ENCODE assay signal across 9 mouse cellular contexts in genomic region chr6:86020948-86021347, GRCm38 (mm10). TPM values are rescaled to one million over a fixed set of nuclear protein-coding genes. Genes with fewer than 3 reads are reported as not detected.
DNase-seq lines count a peak whose midpoint lies in the region; ATAC-seq and TF ChIP-seq lines count a peak whose summit lies in the region.
"Had no signal": no experiment of that assay in that cellular context is flagged by ENCODE, and none has a peak within 500 bp of the region (broad histone marks: within the 10 kb centered on the region; RNA-seq: fewer than 3 reads in every experiment).

No protein-coding gene starts in this region.

- WGBS in forebrain, embryonic 14.5 days, result 25% methylated on average over 3 of the region's 3 CpGs
- 28% methylated on average over 3 of the region's 3 CpGs for WGBS in forebrain, embryonic 13.5 days
- 25% methylated on average over 3 of the region's 3 CpGs for WGBS in midbrain, embryonic 14.5 days
- WGBS in midbrain, embryonic 15.5 days, result 26% methylated on average over 3 of the region's 3 CpGs
- 53% methylated on average over 3 of the region's 3 CpGs for WGBS in lung, adult 2 months

- no peaks in the 10 kb centered on the region for H3K9me3 ChIP-seq in forebrain, embryonic 14.5 days (replicated peaks; ENCODE audit: control insufficient read depth, low read length)
- no peaks in the 10 kb centered on the region for H3K9me3 ChIP-seq in forebrain, embryonic 13.5 days (replicated peaks)
- H3K9me3 ChIP-seq in midbrain, embryonic 14.5 days (ENCODE audit: control insufficient read depth, low read length), result no peaks in the 10 kb centered on the region
- no peaks in the 10 kb centered on the region for H3K9me3 ChIP-seq in midbrain, embryonic 15.5 days

- no peak overlapping the region for H3K9ac ChIP-seq in forebrain, embryonic 14.5 days (ENCODE audit: low read length)
- H3K9ac ChIP-seq in forebrain, embryonic 13.5 days, result no peak overlapping the region
- H3K9ac ChIP-seq in midbrain, embryonic 14.5 days (replicated peaks; ENCODE audit: low read length), result no peak overlapping the region
- no peak overlapping the region for H3K9ac ChIP-seq in midbrain, embryonic 15.5 days

- H3K36me3 ChIP-seq in forebrain, embryonic 14.5 days (ENCODE audit: control insufficient read depth, insufficient read depth, low read length), result no peaks in the 10 kb centered on the region
- H3K36me3 ChIP-seq in forebrain, embryonic 13.5 days (ENCODE audit: poor library complexity, severe bottlenecking), result no peaks in the 10 kb centered on the region
- H3K36me3 ChIP-seq in midbrain, embryonic 14.5 days (ENCODE audit: control insufficient read depth, insufficient read depth, low read length), result no peaks in the 10 kb centered on the region
- H3K36me3 ChIP-seq in midbrain, embryonic 15.5 days (replicated peaks), result no peaks in the 10 kb centered on the region

- TF ChIP-seq POLR2A in lung, adult 2 months (IDR thresholded peaks at IDR 0.05; ENCODE audit: borderline replicate concordance, extremely low read depth, low read depth, low read length), result no peak

- H3K27ac ChIP-seq in forebrain, embryonic 14.5 days (ENCODE audit: low read depth, low read length), result no peak overlapping the region
- no peak overlapping the region for H3K27ac ChIP-seq in forebrain, embryonic 13.5 days
- H3K27ac ChIP-seq in midbrain, embryonic 14.5 days (replicated peaks; ENCODE audit: low read depth, low read length), result no peak overlapping the region
- no peak overlapping the region for H3K27ac ChIP-seq in midbrain, embryonic 15.5 days

- H3K4me1 ChIP-seq in forebrain, embryonic 14.5 days (ENCODE audit: control insufficient read depth, insufficient read depth, low read length), result no peaks in the 10 kb centered on the region
- no peaks in the 10 kb centered on the region for H3K4me1 ChIP-seq in forebrain, embryonic 13.5 days
- H3K4me1 ChIP-seq in midbrain, embryonic 14.5 days (ENCODE audit: control insufficient read depth, insufficient read depth, low read length), result no peaks in the 10 kb centered on the region
- H3K4me1 ChIP-seq in midbrain, embryonic 15.5 days, result no peaks in the 10 kb centered on the region
- no peaks in the 10 kb centered on the region for H3K4me1 ChIP-seq in lung, adult 2 months (ENCODE audit: control insufficient read depth, insufficient read depth, low read length)

- H3K4me3 ChIP-seq in forebrain, embryonic 14.5 days (ENCODE audit: low read depth, low read length), result no peak overlapping the region
- no peak overlapping the region for H3K4me3 ChIP-seq in forebrain, embryonic 13.5 days
- H3K4me3 ChIP-seq in midbrain, embryonic 14.5 days (replicated peaks; ENCODE audit: low read depth, low read length), result no peak overlapping the region
- no peak overlapping the region for H3K4me3 ChIP-seq in midbrain, embryonic 15.5 days
- H3K4me3 ChIP-seq in lung, adult 2 months (replicated peaks; ENCODE audit: extremely low read depth, low read depth, low read length), result no peak overlapping the region

- peak; percentile 53 for DNase-seq in forebrain, embryonic 14.5 days (ENCODE audit: low spot score)
- peak; percentile 48 for DNase-seq in midbrain, embryonic 14.5 days
- DNase-seq in embryo, embryonic 11 days, result peak; percentile 59
- peak; percentile 27 for DNase-seq in lung, adult 2 months
- peak; percentile 36 for DNase-seq in thymus, postnatal 0 days (ENCODE audit: low spot score)

- no peaks in the 10 kb centered on the region for H3K27me3 ChIP-seq in forebrain, embryonic 14.5 days (replicated peaks; ENCODE audit: control insufficient read depth, insufficient read depth, low read length)
- no peaks in the 10 kb centered on the region for H3K27me3 ChIP-seq in forebrain, embryonic 13.5 days
- H3K27me3 ChIP-seq in midbrain, embryonic 14.5 days (ENCODE audit: control insufficient read depth, insufficient read depth, low read length), result no peaks in the 10 kb centered on the region
- H3K27me3 ChIP-seq in midbrain, embryonic 15.5 days (replicated peaks), result no peaks in the 10 kb centered on the region

- TF ChIP-seq CTCF in lung, adult 2 months (IDR thresholded peaks at IDR 0.05; ENCODE audit: insufficient read depth, low read length), result peak; percentile 29; the same call in 1 of the 2 replicates

- no peak overlapping the region for H3K4me2 ChIP-seq in forebrain, embryonic 14.5 days (ENCODE audit: low read length)
- no peak overlapping the region for H3K4me2 ChIP-seq in forebrain, embryonic 13.5 days
- H3K4me2 ChIP-seq in midbrain, embryonic 14.5 days (ENCODE audit: low read length), result no peak overlapping the region
- H3K4me2 ChIP-seq in midbrain, embryonic 15.5 days, result no peak overlapping the region

- no peak for ATAC-seq in forebrain, embryonic 14.5 days
- ATAC-seq in forebrain, embryonic 13.5 days, result no peak
- ATAC-seq in midbrain, embryonic 14.5 days (ENCODE audit: low FRiP score, low TSS enrichment), result no peak
- ATAC-seq in midbrain, embryonic 15.5 days (replicated peaks), result no peak
- no peak for ATAC-seq in inflammation-experienced regulatory T-cells, adult 6 months

RNA-seq across cellular contexts. Expression of gene Figla, which starts 5.0 kb away (rescaled TPM):
- polyA plus RNA-seq in forebrain, embryonic 14.5 days (2014; fragmentation: Nextera tagmentation; extraction: Ambion mirVana), result not detected in 2 replicates
- not detected in 2 replicates for polyA plus RNA-seq in forebrain, embryonic 13.5 days (2015; fragmentation: Nextera tagmentation; extraction: Ambion mirVana)
- polyA plus RNA-seq in midbrain, embryonic 14.5 days (2014; fragmentation: Nextera tagmentation; extraction: Ambion mirVana), result not detected in 2 replicates
- not detected in 2 replicates for polyA plus RNA-seq in midbrain, embryonic 15.5 days (2015; fragmentation: Nextera tagmentation; extraction: Ambion mirVana)
- polyA plus RNA-seq in lung, adult 2 months (2012; rRNA removed), result not detected in 2 replicates
- polyA plus RNA-seq in thymus, postnatal 0 days (2015; fragmentation: Nextera tagmentation; extraction: Ambion mirVana), result not detected in 2 replicates
- polyA plus RNA-seq in inflammation-experienced regulatory T-cells, adult 6 months (2017; shearing (Covaris generic)), result not detected
- polyA plus RNA-seq: heart, embryonic 16.5 days had no signal

RNA-seq across cellular contexts. Expression of gene Add2, which starts 7.5 kb away (rescaled TPM):
- 108 and 134 TPM in 2 replicates for polyA plus RNA-seq in forebrain, embryonic 14.5 days (2014; fragmentation: Nextera tagmentation; extraction: Ambion mirVana)
- 155 and 172 TPM in 2 replicates for polyA plus RNA-seq in forebrain, embryonic 13.5 days (2015; fragmentation: Nextera tagmentation; extraction: Ambion mirVana)
- 117 and 136 TPM in 2 replicates for polyA plus RNA-seq in midbrain, embryonic 14.5 days (2014; fragmentation: Nextera tagmentation; extraction: Ambion mirVana)
- 206 and 209 TPM in 2 replicates for polyA plus RNA-seq in midbrain, embryonic 15.5 days (2015; fragmentation: Nextera tagmentation; extraction: Ambion mirVana)
- 0.17 and 0.80 TPM in 2 replicates for polyA plus RNA-seq in lung, adult 2 months (2012; rRNA removed)
- polyA plus RNA-seq in thymus, postnatal 0 days (2015; fragmentation: Nextera tagmentation; extraction: Ambion mirVana), result 0.05 and 0.18 TPM in 2 replicates
- polyA plus RNA-seq in inflammation-experienced regulatory T-cells, adult 6 months (2017; shearing (Covaris generic)), result not detected

RNA-seq across cellular contexts. Expression of gene Dusp11, which starts 59.5 kb away (rescaled TPM):
- 35.2 and 44.3 TPM in 2 replicates for polyA plus RNA-seq in forebrain, embryonic 14.5 days (2014; fragmentation: Nextera tagmentation; extraction: Ambion mirVana)
- 36.9 and 43.5 TPM in 2 replicates for polyA plus RNA-seq in forebrain, embryonic 13.5 days (2015; fragmentation: Nextera tagmentation; extraction: Ambion mirVana)
- 48.8 and 58.5 TPM in 2 replicates for polyA plus RNA-seq in midbrain, embryonic 14.5 days (2014; fragmentation: Nextera tagmentation; extraction: Ambion mirVana)
- polyA plus RNA-seq in midbrain, embryonic 15.5 days (2015; fragmentation: Nextera tagmentation; extraction: Ambion mirVana), result 53.9 and 60.8 TPM in 2 replicates
- polyA plus RNA-seq in lung, adult 2 months (2012; rRNA removed), result 32.6 and 34.7 TPM in 2 replicates
- polyA plus RNA-seq in thymus, postnatal 0 days (2015; fragmentation: Nextera tagmentation; extraction: Ambion mirVana), result 77.1 and 80.9 TPM in 2 replicates
- 100 to 1,000 TPM; 177 to 212 (median 182) TPM for polyA plus RNA-seq in inflammation-experienced regulatory T-cells, adult 6 months (2017; shearing (Covaris generic))

Comparison
In these comparisons a context has a peak if more than half of its experiments do, and no peak if none do; other contexts are left out.
1. RNA of gene Add2, which starts 7.5 kb away (polyA plus RNA-seq): 206 to 209 TPM in midbrain, embryonic 15.5 days, 155 to 172 TPM in forebrain, embryonic 13.5 days, 117 to 136 TPM in midbrain, embryonic 14.5 days and 108 to 134 TPM in forebrain, embryonic 14.5 days; 0.17 to 0.80 TPM in lung, adult 2 months, 0.05 to 0.18 TPM in thymus, postnatal 0 days and not detected in inflammation-experienced regulatory T-cells, adult 6 months; every median in the first group is over 10 times any median in the second.
2. Peak in every context shown above with its lines, with median percentiles within 50 percentile points of each other: DNase-seq.